Mouse (Mus musculus) small intestine, adult 2 months (tissue): Measurements from ENCODE around the gene B4gat1. TPM values are rescaled to one million over a fixed set of nuclear protein-coding genes. Genes with fewer than 3 reads are reported as not detected.

ENCODE experiments used
- H3K27ac ChIP-seq: fragments of 200-500 bp; 2 replicates; pipeline ENCODE4 v1.5.1; 2012; ENCODE audit warnings: low read depth, low read length, control low read depth, inconsistent platforms; ENCODE audit not compliant: insufficient read depth
- H3K27me3 ChIP-seq: fragments of 200-500 bp; 2 replicates; pipeline ENCODE4 v1.6.1; 2012; ENCODE audit warnings: mild to moderate bottlenecking, moderate library complexity, low read length, inconsistent platforms; ENCODE audit not compliant: control insufficient read depth, insufficient read depth
- H3K36me3 ChIP-seq: fragments of 200-500 bp; 2 replicates; pipeline ENCODE4 v1.6.1; 2012; ENCODE audit warnings: mild to moderate bottlenecking, low read length, control low read depth, inconsistent platforms; ENCODE audit not compliant: control insufficient read depth, insufficient read depth
- H3K4me1 ChIP-seq: fragments of 200-500 bp; 2 replicates; pipeline ENCODE4 v1.6.1; 2012; ENCODE audit warnings: low read length, inconsistent platforms, mixed read lengths; ENCODE audit not compliant: control insufficient read depth, insufficient read depth, insufficient read length
- H3K4me3 ChIP-seq: fragments of 200-500 bp; 2 replicates; pipeline ENCODE4 v1.5.1; 2012; ENCODE audit warnings: low read depth, mild to moderate bottlenecking, control low read depth, inconsistent platforms, low read length, moderate library complexity
- CTCF ChIP-seq: fragments of 200-500 bp; IDR thresholded peaks from 2 replicates; pipeline ENCODE4 v1.5.1; 2012; ENCODE audit warnings: low read depth, mild to moderate bottlenecking, control low read depth, inconsistent platforms, low read length, moderate library complexity, mixed read lengths; ENCODE audit not compliant: insufficient replicate concordance, insufficient read length; ENCODE audit errors: extremely low read depth
- POLR2A ChIP-seq: fragments of 200-500 bp; IDR thresholded peaks from 2 replicates; pipeline ENCODE4 v1.6.1; 2012; ENCODE audit warnings: low read depth, mild to moderate bottlenecking, control low read depth, inconsistent platforms, low read length, moderate library complexity
- WGBS: fragments of 180-500 bp; shearing (Covaris S2); methylation state at CpG from one replicate; pipeline ENCODE4 v1.1.7; 2018; 5-methylcytosine and 5-hydroxymethylcytosine counted together
- polyA plus RNA-seq: library from polyadenylated mRNA; depleted of rRNA; stranded (reverse); fragments of >200 nt; gene quantifications from 2 replicates; pipeline ENCODE4 v1.2.3, GENCODE M21; 2012

The B4gat1 gene
- polyA plus RNA-seq, 1 experiment = 18.1 TPM

DNA sequence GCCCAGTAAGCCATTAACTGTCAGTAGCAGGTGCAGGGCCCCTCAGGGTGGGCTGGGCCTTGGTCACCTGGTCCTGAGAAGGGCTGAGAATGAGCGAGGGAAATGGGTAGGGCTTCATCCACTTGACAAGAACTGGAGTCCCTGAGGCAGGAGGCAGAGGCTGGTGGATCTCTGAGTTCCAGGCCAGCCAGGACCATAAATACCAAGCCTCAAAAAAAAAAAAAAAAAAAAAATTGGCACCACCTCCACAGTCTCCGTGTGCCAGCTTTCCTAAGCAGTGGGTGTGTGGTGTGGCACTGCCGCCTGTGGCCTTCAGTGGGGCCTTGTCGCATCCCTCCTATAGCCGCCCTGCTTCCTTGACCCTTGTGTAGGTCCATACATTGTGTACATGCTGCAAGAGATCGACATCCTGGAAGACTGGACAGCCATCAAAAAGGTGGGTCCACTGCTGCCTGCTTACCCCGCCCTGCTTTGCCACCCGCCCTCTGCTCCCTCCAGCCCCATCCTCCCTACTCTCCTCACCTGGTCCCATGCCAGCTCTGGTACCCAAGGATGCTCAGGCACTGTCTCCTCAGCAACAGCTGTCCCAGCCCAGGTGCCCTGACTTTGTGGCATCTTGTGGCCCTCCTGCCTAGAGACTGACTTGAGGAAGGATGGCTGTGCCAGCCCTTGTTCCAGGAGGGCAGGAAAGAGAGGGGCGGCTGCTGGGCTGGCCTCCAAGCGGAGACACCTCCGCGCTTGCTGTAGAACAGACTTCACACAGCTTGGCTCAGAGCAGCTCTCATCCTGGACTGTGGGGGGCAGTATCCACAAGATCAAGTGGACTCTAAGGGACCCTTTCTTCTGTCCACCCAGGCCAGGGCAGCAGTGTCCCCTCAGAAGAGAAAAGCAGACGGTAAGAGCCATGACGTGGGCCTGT lies 9.8 kb downstream of the B4gat1 start:
- Histone ChIP-seq H3K27ac (no peak overlapping the region), H3K36me3 (peaks cover 25% of the 10 kb centered on the region), H3K4me3 (no peak overlapping the region), H3K4me1 (peaks cover 5% of the 10 kb centered on the region), H3K27me3 (no peaks in the 10 kb centered on the region)
- no peak for TF ChIP-seq CTCF
- TF ChIP-seq POLR2A = no peak
- WGBS = 82% methylated on average over 14 of the region's 14 CpGs

DNA sequence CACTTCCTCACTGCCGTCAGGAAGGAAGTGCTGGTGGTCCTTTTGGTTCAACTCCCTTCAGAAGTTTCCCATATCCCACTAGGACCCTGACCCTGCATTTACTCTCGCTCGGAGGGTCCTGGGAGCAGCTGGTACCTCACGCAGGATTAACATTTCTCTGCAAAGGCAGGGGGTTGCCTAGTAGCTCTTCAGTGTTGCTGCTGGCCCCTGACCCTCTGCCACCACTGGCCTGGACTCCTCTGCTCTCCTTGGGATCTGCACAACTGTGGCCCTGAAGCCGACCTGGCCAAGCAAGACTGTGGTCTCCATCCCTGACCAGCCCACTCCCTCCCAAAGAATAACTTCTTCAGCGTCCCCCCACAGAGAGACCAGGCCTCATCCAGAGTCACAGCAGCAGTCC lies 10.7 kb downstream of the B4gat1 start:
- Histone ChIP-seq H3K27me3 (no peaks in the 10 kb centered on the region), H3K36me3 (peaks cover 25% of the 10 kb centered on the region), H3K4me3 (no peak overlapping the region), H3K4me1 (peaks cover 5% of the 10 kb centered on the region), H3K27ac (no peak overlapping the region)
- no peak for TF ChIP-seq POLR2A
- TF ChIP-seq CTCF = no peak
- 91% methylated on average over 6 of the region's 6 CpGs for WGBS

DNA sequence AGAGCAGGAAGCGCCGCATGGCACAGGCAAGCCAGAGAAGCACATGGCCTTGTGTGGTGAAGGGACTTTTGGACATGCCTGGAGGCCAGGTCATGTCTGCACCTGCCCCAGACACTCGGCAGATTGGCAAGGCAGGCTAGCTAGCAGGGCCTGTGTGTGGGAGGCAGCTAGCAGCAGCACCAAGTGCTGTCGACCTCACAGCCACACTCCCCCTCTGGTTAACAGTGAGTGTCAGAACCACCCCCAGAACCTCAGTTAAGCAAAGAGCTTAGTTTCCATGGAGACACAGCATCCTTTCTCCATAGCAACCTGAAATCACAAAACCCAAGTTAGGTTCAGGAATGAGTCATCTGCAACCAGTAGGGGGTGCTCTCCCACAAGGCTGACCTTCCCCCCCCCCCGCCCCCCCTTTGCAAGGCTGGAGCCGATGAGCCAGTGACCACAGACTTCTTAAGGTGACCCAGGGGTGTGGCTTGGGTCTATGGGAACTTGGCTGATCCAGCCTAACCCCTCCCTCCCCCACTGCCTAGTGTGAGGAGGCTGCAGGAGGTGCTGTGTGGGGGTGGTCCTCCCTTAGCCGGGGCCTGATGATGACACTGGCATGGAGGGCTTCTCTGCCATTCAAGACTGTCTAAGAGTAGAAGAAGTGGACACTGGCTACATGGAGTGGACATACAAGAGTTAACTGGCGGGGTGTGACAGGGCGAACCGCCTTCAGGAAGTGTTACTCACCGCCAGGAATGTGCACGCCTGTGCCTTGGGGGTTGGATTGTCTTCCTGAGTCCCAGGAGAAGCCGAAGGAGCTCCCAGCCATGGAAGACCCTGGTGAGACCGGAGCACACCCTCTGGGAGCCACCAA lies 11.7 kb downstream of the B4gat1 start, which contains the start of gene Rin1:
TSS of gene Rin1 (plus strand) at position 435 of the 859 bp plus-strand sequence.
- peak within 1 kb of the TSS; percentile 44; the same call in 1 of the 2 replicates for H3K27ac ChIP-seq
- peak within 1 kb of the TSS; percentile 65 for H3K4me3 ChIP-seq
- peaks cover 25% of the 10 kb centered on the region for H3K36me3 ChIP-seq
- no peaks in the 10 kb centered on the region for H3K27me3 ChIP-seq
- TF ChIP-seq POLR2A (no peak), CTCF (peak; percentile 40; the same call in 1 of the 2 replicates)
- peaks cover 5% of the 10 kb centered on the region for H3K4me1 ChIP-seq
- 16% methylated on average over 14 of the region's 14 CpGs for WGBS

DNA sequence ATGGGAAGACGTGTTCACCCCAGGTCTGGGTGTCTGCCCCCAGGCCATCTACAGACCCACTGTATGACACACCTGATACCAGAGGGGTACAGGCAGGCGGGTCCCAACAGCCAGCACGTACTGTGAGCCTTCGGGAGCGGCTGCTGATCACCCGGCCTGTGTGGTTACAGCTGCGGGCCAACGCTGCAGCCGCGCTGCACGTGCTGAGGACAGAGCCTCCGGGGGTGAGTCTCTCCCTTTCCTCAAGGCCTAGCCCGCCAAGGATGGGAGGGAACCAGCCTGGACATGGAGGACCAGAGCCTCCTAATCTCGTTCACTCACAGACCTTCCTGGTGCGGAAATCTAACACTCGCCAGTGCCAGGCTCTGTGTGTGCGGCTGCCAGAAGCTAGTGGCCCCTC lies 12.4 kb downstream of the B4gat1 start:
- H3K4me1 ChIP-seq = peaks cover 5% of the 10 kb centered on the region
- peak overlapping the region; percentile 65 for H3K4me3 ChIP-seq
- peaks cover 23% of the 10 kb centered on the region for H3K36me3 ChIP-seq
- no peaks in the 10 kb centered on the region for H3K27me3 ChIP-seq
- TF ChIP-seq POLR2A = no peak
- TF ChIP-seq CTCF = no peak
- H3K27ac ChIP-seq = peak overlapping the region; percentile 18; the same call in 1 of the 2 replicates
- WGBS = 6% methylated on average over 17 of the region's 17 CpGs

DNA sequence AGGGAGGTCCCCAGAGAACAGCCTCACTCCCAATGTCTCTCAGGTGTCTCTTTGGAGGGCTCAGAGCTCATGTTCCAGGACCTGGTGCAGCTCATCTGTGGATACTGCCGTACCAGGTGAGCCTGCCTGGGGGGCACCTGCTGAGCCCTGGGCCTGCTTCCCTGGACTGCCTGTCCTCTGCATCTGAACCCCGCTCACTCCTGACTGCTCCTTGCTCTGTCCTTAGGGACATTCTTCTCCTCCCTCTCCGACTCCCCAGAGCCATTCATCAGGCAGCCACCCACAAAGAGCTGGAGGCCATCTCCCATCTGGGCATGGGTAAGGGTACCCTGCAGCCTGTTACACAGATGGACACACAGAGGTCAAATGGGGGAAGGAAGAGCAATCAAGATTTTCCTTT lies 12.9 kb downstream of the B4gat1 start:
- Histone ChIP-seq H3K4me1 (peaks cover 5% of the 10 kb centered on the region), H3K27me3 (no peaks in the 10 kb centered on the region), H3K4me3 (peak overlapping the region; percentile 65), H3K27ac (no peak overlapping the region), H3K36me3 (peaks cover 20% of the 10 kb centered on the region)
- WGBS = 96% methylated on average over 3 of the region's 3 CpGs
- TF ChIP-seq POLR2A = no peak
- TF ChIP-seq CTCF = no peak

DNA sequence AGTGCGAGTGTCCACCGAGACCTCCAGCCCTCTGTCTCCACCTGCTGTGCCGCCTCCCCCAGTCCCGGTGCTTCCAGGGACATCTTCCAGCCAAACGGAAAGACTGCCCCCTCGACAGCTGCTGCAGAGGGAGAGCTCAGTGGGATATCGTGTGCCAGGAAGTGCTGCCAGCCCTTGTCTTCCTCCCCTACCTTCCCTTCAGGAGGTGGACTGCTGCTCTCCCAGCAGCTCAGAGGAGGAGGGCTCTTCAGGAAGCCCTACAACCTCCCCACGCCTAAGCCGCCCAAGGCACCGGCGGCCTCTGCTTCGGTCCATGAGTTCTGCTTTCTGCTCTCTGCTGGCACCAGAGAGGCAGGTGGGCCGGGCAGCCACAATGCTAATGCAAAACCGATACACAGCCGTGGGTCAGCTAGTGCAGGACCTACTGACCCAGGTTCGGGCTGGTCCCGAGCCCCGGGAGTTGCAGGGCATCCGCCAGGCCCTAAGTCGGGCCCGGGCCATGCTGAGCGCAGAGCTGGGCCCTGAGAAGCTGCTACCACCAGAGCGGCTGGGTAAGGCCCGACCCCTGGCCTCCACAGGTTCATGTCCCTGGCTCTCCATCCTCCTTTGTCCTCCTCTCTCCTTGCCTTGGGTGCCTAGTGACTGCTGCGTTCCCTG lies 13.7 kb downstream of the B4gat1 start:
- Histone ChIP-seq H3K36me3 (peaks cover 13% of the 10 kb centered on the region; the same call in 1 of the 2 replicates), H3K27me3 (no peaks in the 10 kb centered on the region), H3K4me3 (no peak overlapping the region), H3K4me1 (peaks cover 5% of the 10 kb centered on the region), H3K27ac (no peak overlapping the region)
- 78% methylated on average over 25 of the region's 25 CpGs for whole genome bisulfite sequencing
- no peak for TF ChIP-seq POLR2A
- TF ChIP-seq CTCF = no peak
